Mouse (Mus musculus) bone marrow macrophage, adult 2 months (primary cell): ENCODE measurements at regions not wholly inside any gene's neighbourhood (a gene's known extent, or its start where the extent isn't known, plus 50 kb on each side); places are given as distances from the start of the nearest gene placed in this dataset.

Experiments used
- H3K27ac ChIP-seq: 2 replicates; pipeline ENCODE4 v1.5.1; 2012; ENCODE audit warnings: low read depth, low read length; ENCODE audit not compliant: insufficient read depth
- H3K4me1 ChIP-seq: 2 replicates; pipeline ENCODE4 v1.6.1; 2012; ENCODE audit warnings: low read length; ENCODE audit not compliant: control insufficient read depth, insufficient read depth
- H3K4me3 ChIP-seq: 2 replicates; pipeline ENCODE4 v1.5.1; 2012; ENCODE audit warnings: mild to moderate bottlenecking, low read length, moderate library complexity; ENCODE audit not compliant: insufficient read depth
- CTCF ChIP-seq: IDR thresholded peaks from 2 replicates; pipeline ENCODE4 v1.5.1; 2012; ENCODE audit warnings: low read depth, mild to moderate bottlenecking, low read length, moderate library complexity
- POLR2A ChIP-seq: IDR thresholded peaks from 2 replicates; pipeline ENCODE4 v1.6.1; 2012; ENCODE audit warnings: mild to moderate bottlenecking, low read depth, low read length, borderline replicate concordance

- no peak overlapping the region for H3K27ac ChIP-seq
- H3K4me3 ChIP-seq: no peak overlapping the region
- no peaks in the 10 kb centered on the region for H3K4me1 ChIP-seq
- no peak for TF ChIP-seq CTCF
- TF ChIP-seq POLR2A: no peak
These were observed 131.2 kb upstream of the Pitx1 start for GRCm38 (mm10) chr13:55967151-55967550.

DNA sequence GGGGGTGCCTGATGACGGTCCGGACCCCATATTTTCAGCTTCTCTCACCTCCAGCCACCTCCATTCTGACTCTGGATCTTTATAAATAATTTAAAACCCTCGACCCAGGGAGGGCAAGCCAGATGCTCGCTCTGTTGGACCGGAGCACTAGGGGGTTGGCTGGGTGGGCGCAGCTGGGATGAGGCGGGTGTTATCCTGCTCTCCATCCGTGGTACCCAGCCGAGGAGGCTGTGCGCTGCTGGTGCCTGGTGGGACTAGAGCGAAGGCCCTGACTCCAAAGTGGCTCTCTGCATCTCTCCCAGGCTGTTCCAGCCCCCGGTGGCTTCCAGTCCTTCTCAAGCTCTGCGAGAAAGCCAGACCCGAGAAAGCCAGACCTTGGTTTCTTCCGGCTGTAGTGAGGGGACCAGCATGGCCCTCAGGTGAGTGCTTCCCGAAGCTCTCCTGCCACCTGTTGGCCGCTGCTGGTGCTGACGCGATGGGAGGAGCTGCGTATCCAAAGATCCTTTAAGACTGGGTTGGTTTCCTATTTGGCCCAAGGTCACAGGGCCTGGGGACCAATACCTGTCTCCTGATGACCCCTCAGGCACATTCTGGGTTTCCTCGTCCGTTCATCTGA is 127.1 kb upstream of the Pitx1 start:
- TF ChIP-seq CTCF (peak; percentile 25; the same call in 1 of the 2 replicates), POLR2A (no peak)
- Histone ChIP-seq H3K27ac (no peak overlapping the region), H3K4me1 (no peaks in the 10 kb centered on the region), H3K4me3 (no peak overlapping the region)

- Histone ChIP-seq H3K4me3 (no peak overlapping the region), H3K27ac (no peak overlapping the region), H3K4me1 (no peaks in the 10 kb centered on the region)
- TF ChIP-seq CTCF: no peak
- no peak for TF ChIP-seq POLR2A
These were observed 126.4 kb upstream of the Pitx1 start for GRCm38 (mm10) chr13:55962254-55962866.

GRCm38 (mm10) chr13:55954346-55954745 is 118.4 kb upstream of the Pitx1 start:
- no peaks in the 10 kb centered on the region for H3K4me1 ChIP-seq
- no peak overlapping the region for H3K27ac ChIP-seq
- no peak overlapping the region for H3K4me3 ChIP-seq
- TF ChIP-seq CTCF (no peak), POLR2A (no peak)

- Histone ChIP-seq H3K4me3 (no peak overlapping the region), H3K27ac (no peak overlapping the region), H3K4me1 (no peaks in the 10 kb centered on the region)
- TF ChIP-seq POLR2A (no peak), CTCF (no peak)
These were observed 117.4 kb upstream of the Pitx1 start for GRCm38 (mm10) chr13:55953426-55953825.

GRCm38 (mm10) chr13:55950773-55951172 is 114.8 kb upstream of the Pitx1 start:
- Histone ChIP-seq H3K4me1 (no peaks in the 10 kb centered on the region), H3K4me3 (no peak overlapping the region), H3K27ac (no peak overlapping the region)
- TF ChIP-seq POLR2A: no peak
- no peak for TF ChIP-seq CTCF

GRCm38 (mm10) chr13:55948591-55948990 is 112.6 kb upstream of the Pitx1 start:
- no peak for TF ChIP-seq POLR2A
- no peak for TF ChIP-seq CTCF
- Histone ChIP-seq H3K27ac (no peak overlapping the region), H3K4me3 (no peak overlapping the region), H3K4me1 (no peaks in the 10 kb centered on the region)

DNA sequence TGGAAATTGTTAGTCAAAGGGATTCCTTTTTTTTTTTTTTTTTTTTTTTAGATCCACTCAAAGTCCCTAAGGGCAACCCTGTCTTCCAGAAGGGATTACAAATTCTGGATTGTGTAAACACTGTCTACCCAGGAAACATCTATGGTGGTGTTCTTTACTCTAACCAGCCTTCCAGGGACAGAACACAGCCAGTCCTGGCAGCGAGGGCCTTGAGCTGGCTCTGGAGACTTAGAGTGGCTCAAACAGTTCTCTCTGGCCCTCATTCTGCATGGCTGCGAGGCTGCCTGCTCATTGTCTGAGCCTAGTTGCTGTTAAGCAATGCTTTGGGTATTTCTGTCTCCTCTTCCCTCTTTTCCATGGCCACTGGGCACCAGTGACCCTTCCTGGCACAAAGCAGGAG is 112.2 kb upstream of the Pitx1 start:
- TF ChIP-seq POLR2A: no peak
- TF ChIP-seq CTCF: no peak
- Histone ChIP-seq H3K4me1 (no peaks in the 10 kb centered on the region), H3K4me3 (no peak overlapping the region), H3K27ac (no peak overlapping the region)

DNA sequence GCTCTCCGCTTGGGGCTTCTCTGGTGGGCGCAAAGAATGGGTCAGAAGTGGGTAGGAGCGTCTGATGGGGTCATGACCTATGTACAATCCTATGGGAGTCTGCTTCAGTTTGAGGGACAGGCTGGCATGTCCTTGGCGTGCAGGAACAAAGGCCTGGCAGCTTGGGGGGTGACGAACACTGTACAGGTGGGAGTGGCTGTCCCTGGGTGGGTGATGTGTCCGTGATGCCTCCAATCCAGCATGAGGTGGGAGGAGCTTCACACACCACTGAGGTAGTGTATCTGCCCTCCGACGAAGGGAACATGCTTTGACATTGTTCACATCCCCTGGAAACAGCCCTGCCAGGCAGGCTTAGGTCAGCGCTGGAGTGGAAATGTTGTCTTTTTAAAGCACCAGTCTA is 101.4 kb upstream of the Pitx1 start:
- TF ChIP-seq POLR2A: no peak
- TF ChIP-seq CTCF: no peak
- Histone ChIP-seq H3K27ac (no peak overlapping the region), H3K4me3 (no peak overlapping the region), H3K4me1 (no peaks in the 10 kb centered on the region)

- TF ChIP-seq POLR2A (no peak), CTCF (no peak)
- H3K4me1 ChIP-seq: no peaks in the 10 kb centered on the region
- no peak overlapping the region for H3K4me3 ChIP-seq
- no peak overlapping the region for H3K27ac ChIP-seq
These were observed 101.0 kb upstream of the Pitx1 start for GRCm38 (mm10) chr13:55937000-55937399.
